Mouse (Mus musculus) right cerebral cortex, postnatal 10 days (tissue): Measurements from ENCODE around the gene Hspe1.
"Not testable (repeated sequence)": the region's sequence is repeated elsewhere in the genome, so short reads cannot be mapped to it uniquely, and the experiment has no call there.

ENCODE experiments used
- DNase-seq, 2 experiments: peaks; one replicate each; pipeline ENCODE4 v3.0.0; 2021; ENCODE audit warnings: low spot score in 2 of 2

Gene Hspe1

DNA sequence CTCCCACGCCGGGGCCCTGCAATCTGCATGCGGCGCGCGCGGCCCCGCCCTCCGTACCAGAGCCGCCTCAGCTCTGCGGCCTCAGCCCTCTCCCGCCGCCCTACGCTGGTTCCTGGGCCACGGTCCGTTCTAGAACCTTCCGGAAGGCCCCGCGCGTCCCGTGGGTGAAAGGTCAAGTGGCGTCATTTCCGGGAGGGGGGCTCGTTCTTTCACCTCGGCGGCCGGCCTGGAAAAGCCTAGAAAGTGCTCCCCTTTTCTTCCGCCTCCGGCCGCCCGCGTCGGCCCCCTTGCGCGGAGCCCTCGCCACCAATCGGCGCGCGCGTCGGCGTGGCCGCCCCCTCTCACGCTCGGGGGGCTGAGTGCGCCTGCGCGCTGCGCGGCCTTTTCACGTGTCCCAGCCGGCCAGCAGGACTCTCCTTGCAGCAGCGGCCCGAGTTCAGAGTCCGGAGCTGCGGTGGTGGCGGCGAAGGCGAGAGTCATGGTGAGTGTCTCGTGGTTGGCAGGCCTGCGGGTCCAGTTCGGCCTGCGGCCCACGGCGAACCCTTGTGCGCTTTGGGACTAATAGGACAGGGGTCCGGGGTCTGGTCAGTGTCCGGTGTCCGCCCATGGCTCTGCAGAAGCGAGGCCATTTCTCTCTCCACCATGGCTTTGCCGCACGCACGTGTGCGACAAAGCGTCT is at the start of gene Hspe1, which contains the start of gene Hspd1:
TSS of gene Hspe1 (plus strand) at position 201 of the 679 bp plus-strand sequence.
TSS of gene Hspd1 (minus strand) at position 312 of the 679 bp plus-strand sequence.
- peak; percentile 99 for DNase-seq

DNA sequence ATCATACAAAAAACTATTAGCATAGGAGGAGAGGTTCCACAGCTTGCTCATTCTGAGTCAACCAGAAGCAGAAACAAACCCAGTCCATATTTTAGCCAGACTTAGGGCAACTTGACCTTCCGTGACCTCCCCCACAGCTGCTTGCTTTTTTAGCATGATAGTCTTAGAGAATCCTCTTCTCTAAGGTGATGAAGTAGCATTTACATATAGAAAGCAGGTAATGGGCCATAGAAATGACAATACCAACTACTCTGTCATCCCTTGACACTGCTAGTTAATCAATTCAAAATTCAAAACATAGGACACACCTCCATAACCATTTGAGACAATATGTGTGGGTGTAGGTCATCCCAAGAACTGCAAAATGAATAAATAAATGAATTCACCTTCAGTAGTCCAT is 48.0 kb upstream of the Hspe1 start:
- DNase-seq: no peak

DNA sequence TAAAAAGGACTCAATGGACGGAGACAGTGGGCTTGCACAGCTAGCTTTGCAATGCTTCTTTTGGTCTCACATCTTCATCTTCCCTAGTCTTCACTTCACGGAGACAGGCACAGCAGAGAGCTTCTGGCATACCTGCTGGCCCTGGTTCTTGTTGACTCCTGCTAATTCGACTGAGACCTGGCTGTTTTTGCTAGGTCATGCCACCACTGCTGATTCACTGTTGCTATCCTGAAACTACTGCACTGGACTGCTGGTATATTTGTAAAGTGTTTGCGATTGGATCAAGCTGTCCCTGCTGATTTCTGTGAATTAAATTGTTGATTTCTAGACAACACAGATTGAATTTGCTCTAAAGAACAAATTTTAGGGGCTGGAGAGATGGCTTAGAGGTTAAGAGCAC is 46.2 kb upstream of the Hspe1 start:
- DNase-seq: no peak

DNA sequence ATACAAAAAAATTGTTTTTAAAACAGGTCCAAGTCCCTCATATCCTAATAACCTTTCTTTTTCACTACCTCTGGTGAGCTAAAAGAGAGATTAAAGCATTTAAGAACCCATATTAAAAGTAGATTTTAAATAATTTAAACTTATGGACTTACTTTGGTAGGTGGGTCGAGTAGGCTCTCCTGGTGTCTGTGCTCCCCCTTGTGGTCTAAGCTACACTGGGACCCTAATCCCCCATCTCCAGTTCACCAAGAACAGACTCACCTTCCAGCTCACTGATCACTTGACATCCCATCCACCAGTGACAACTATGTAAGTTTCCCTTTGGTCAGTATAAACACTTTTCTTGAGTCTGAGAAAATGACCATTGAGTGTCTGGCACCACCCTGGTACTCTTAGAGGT is 45.7 kb upstream of the Hspe1 start:
- no peak for DNase-seq

DNA sequence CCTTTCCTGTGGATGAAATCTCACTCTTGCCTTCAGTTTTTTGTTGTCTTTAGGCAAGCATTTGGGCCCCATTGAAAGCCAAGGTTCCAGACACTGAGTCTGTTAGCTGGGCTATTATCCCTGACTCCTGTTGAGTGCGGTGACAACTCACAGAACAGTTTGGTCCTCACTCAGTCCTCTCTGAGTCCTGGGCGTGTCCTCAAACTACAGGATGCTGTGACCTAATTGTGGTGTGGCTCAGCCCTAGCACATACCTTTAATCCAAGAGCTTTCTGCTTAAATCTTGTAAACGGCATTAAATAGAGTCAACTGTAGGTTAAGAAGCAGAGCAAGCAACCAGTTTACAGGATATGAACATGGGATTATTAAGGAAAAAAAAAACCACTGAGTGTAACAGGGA is 44.8 kb upstream of the Hspe1 start:
- DNase-seq: no peak

DNA sequence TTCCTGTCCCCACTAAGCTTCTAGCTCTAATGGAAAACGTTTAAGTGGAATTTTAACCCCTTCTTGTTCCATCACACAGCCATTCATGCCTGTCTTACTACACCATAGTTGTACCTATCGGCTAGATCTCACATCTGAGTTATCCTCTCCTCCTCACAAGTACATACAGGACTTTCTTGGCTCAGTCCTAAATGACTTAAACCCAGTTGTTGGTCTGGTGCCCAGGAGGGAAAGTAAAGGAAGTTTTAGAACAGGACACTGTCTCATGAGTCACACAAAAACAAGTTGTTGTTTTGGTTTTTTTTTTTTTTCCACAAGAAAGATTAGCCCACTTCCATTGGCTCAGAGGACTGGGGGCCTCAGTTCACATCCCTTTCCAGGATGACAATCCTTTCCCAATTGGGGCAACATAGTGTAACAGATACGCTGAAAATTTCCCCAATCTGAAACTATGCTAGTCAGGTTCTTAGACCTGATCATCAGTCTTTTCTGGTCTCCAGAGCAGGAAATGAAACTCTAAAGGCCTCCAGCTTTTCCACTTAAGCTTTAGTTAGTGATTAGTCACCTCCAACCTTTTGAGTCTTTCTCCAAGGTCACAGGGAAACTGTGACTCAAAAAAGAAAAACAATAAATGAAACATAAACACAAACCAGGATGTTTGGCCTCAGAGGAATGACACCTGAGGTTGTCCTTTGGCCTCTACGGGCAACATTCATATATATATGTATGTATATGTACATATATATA is 38.9 kb upstream of the Hspe1 start:
- no peak for DNase-seq

DNA sequence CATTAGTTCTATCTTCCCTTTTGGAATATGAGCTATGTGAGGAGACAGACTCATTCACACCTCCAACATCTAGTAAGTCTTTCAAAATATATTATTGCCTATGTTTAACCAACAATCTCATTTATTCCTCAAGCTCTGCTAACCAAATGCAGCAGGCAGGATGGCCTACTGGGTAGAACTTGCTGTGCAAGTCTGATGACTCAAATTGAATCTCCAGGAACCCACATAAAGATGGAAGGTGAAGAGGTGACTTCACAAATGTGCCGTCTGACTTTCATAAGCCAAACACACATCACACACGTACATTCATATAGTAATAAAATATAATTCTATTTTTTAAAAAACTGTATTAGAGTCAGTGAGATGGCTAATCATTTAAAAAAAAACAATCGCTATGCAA is 36.3 kb upstream of the Hspe1 start:
- no peak for DNase-seq

DNA sequence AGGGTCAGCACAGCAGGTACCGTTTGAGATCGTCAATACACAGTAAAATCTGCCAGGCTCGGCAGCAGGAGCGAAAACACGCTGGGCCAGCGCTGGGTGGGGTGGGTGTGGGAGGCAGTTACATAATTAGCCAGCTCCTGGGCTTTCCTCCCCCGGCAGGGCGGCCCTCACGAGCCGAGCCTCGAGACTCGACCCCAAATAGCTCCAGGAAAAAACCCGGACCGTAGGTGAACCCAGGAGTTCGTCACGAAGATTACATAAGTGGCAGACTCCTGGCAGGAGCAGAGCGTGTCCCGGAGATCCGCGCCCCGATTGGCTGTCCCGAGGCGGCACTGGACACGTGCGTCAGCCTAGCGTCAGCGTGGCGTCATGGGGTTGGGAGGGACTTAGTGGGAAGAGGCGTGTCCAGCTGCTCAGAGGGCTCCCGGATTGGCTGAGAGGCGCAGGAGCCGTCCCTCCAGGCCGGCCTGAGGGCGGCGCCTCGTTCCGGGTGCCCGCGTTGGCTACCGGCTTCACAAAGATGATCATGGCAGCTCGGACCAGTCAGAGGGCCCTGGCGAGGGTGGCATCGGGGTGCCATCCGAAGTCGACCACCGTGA is 35.5 kb upstream of the Hspe1 start, which contains the start of gene Coq10b:
TSS of gene Coq10b (plus strand) at position 416 of the 599 bp plus-strand sequence.
- peak; percentile 99 for DNase-seq

DNA sequence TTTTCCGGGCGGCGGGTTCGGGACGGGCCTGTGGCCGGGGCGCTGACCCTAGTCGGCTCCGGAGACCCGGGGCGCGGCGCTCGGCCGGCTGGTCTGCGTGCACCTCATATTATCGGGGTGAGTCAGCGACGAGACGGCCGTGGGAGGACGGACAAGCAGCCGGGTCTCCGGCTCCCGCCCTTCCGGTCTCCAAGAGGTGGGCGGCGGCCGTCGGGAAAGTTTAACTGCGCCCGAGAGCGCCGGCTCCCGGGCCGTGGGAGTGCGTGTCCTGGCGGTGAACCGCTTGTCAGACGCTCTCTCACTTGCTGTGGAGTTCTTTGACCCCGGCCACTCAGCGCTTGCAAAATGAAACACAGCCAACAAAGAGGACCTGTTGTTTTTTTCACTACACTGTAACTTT is 34.9 kb upstream of the Hspe1 start:
- peak; percentile 65 to 70 for DNase-seq

DNA sequence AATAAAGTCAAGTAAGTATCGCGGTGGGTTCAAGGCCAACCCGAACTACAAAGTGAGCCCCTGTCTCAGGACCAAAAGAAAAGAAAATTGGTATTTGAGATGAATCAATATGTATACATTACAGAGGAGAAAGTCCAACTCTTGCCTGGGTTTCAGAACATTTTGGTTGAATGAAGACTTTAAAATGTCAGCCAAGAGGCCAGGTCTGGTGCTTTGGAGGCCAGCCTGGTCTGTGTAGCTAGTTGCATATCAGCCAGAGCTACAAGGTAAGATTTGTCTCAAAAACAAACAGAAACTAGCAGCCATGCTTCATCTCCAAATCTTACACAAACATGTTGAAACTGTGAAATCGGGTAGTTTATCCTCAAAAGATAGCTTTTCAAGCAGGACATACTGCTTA is 34.3 kb upstream of the Hspe1 start:
- DNase-seq: no peak

DNA sequence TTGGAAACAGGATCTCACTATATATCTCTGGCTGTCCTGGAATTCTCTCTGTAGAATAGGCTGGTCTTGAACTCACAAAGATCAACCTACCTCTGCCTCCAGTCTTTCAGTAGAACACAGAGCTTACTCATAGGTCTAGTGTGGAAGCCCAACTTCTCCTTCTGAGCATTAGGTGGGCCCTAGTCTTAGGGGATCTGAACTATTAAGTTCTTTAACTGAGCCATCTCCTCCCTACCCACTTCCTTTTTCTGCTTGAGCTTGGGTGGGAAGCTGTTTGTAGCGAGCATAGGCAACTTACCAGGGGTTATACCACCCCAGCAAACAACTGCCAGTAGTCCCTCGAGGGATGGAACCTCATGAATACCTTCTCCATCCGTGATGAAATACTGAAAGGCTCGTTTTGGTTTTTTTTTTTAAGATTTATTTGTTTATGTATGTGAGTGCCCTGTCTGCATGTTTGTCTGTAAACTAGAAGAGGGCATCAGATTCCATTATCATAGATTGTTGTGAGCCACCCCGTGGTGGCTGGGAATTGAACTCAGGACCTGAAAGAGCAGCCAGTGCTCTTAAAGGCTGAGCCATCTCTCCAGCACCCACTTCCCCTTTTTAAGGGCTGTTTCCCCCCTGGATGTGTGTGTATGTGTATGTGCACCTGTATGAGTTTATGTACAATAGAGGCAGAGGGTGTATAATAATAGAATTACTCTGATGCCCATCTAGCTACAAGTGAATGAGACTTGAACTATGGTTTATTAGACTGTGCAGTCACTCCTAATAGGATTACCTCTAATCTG is 32.4 kb upstream of the Hspe1 start:
- DNase-seq: no peak

DNA sequence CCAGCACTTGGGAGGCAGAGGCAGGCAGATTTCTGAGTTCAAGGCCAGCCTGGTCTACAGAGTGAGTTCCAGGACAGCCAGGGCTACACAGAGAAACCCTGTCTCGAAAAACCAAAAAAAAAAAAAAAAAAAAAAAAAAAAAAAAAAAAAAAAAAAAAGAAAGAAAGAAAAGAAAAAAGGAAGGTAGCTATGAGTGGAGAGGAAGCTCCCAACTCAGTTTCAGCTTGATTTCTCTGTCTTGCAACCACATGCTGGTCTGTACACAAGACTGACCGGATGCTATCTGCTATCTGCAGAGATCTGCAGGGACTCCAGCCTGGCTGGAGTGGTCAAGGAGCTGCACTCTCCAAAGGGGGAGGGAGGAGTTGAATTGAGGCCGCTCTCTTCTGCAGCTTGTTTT is 29.5 kb upstream of the Hspe1 start:
- not testable (repeated sequence) for DNase-seq

DNA sequence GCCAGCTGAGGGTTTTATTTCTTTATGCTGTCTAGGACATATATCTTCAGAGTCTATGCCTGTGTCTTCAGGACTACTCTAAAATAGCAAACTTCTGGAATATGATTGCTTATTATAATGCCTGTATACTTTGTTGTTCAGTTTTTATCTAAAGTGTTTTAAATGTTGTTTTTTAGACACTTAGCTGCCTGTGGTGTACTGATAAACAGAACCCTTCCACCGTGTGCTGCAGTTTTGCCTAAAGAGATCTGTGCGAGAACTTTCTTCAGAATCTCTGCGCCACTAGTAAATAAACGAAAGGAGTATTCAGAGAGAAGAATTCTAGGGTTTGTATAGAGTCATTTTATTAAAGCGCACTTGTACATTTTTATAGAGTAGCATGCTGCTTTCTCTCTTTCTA is 26.8 kb upstream of the Hspe1 start:
- DNase-seq: no peak

DNA sequence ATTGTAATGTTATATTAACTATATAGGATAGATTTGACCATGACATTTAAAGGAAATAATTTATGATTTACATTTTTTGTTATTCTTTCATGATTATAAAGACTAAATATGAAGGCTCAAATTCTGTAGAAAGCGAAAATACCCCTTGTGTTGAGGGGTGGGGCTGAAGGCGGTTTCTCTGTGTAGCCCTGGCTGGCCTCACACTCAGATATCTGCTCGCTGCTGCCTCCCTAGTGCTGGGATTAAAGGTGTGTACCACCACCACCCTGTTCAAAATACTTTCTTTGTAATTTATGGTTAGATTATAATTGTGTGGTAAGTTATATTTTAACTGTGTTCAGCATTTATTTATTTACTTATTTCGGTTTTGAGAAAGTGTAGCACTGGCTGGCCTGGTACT is 26.2 kb upstream of the Hspe1 start:
- no peak for DNase-seq

DNA sequence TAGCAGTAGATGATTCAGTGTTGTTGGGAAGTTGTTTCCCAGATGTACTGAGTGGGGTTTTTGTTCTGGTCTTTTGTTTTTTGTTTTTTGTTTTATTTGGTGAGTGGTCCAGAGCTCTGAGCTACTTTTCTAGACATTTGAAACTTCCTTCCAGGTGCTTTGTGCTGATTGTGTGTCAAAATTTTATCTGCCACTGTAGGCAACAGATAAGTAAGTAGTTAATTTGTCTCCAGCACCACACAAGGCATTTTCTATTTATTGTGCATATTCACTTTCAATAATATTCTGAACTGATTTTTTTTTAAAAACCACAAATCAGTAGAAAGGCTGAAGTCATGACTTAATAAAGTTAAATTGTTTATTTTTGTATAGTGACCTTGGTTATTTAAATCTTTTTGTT is 15.6 kb upstream of the Hspe1 start:
- DNase-seq: not testable (repeated sequence)

DNA sequence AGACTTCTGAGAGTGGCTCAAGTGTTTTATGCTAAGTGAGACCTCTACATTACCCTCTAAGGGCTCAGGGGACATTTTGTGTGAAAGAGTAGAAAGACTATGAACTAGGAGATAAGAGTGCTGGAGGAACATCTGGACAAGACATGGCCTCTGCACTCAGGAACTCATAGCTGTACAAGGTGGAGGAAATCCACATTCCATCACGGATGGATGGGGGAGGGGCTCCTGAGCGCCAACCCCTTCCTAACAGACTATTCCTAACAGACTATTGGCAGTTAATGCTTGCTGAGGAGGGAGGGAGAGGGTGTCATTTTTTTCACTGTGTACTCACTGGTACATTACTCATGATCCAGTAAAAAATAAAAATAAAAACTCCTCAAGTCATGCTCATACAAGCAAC is 13.2 kb upstream of the Hspe1 start:
- no peak for DNase-seq

DNA sequence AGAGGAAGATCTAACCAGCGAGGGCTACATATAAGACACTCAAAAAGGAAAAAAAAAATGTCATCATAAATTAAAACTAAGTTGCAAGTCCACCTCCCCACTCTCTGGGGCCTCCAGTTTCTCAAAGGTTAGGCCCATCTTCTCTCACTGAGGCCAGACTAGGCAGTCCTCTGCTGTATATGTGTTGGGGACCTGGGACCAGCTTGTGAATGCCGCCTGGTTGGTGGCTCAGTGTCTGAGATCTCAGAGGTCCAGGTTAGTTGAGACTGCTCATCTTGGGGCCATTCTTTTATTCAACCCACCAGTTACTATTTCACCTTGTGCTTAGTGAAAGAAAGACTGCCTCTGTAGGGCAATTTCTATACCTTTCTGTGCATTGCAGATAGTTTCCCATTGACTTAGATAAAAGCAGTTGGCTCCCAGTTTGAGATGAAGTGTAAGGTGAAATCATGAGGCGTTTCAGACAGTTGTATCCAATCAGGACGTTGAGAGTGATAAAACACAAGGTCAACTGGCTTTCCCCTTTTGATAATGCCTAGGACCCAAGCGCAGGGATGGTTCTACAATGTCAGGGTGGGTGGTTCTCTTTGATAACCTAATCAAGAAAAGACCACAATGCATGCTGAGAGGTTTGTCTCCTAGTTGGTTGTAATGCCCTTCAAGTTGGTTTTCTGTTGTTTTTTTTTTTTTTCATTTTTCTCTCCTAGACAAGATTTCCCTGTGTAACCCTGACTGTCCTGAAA is 12.1 kb upstream of the Hspe1 start:
- no peak for DNase-seq

DNA sequence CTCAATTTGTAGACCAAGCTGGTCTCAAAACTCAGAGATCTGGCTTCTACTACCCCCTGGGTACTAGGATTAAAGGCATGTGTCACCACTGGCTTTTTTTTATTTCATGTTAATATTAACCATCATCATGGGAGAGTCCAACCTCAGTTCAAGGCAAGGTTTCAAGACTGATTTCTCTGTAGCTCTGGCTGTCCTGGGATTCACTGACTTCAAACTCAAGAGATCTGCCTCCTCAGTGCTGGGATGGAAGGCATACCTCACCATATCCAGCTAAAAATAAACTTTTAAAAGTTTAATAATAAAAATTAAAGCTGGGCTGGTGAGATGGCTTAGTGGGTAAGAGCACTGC is 11.6 kb upstream of the Hspe1 start:
- DNase-seq: no peak

DNA sequence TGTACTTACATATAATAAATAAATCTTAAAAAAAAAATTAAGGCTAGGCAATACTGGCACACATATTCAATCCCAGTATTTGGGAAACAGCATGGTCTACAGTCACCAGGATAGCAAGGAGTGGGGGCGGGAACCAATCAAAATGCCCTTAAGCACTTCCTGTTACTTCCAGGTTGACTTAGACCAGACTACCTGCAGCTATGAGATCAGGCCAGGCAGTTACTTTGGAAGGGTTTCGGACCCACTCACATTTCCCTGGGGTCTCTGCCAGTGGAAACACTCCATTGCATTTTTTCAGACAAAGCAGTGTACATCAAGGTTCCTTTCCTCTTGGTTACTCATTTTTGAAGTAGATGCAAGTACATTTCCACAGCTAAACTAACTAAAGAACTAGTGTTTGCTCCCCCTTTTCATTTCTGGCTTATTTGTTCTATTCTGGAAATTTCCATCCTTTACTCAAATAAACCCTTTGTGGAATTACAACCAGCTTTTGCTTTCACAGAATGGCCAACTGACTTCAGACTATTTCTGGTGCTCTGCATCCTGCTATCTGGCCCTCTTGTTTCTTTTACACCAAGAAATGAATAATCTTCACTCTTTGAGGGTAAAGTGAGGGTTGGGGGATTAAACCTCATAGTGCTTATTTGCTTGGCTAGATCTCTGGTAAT is 10.9 kb upstream of the Hspe1 start:
- DNase-seq: no peak

DNA sequence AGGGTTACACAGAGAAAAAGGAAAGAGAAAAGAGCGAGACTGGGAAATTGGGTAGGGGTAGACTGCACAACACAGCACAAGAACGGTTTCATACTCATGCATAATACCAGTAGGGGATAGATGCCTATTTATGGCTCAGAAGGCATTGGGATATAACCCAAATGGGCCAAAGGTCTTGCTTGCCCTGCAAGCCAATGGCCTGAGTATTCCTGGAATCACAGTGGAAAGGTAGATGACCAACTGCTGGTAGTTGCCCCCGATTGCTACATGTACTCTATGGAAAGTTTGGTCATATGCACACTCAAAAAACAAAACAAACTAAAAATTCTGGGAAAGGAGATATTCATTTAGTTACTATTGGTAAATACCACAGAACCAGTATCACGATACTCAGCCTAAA is 8.3 kb upstream of the Hspe1 start:
- no peak for DNase-seq

DNA sequence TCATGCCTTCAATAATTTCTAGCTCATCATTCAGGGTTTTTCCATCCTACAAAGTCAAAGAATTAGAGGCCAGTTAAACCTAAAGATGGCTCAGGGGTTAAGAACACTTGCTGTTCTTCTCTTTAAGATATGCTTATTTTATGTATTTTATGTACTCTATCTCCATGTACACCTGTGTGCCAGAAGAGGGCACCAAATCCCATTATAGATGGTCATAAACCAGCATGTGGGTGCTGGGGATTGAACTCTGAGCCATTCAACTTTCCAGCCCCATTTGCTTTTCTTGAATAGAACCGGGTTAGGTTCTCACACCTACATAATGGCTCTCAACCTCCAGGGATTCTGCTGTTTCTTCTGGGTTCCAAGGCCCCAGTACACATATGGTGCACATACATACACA is 5.8 kb upstream of the Hspe1 start:
- no peak for DNase-seq
